Mouse (Mus musculus) small intestine, adult 2 months (tissue): ENCODE results near the gene Pygo1.

Experiments
- CTCF ChIP-seq: fragments of 200-500 bp; IDR thresholded peaks from 2 replicates; pipeline ENCODE4 v1.5.1; 2012; ENCODE audit warnings: low read depth, mild to moderate bottlenecking, control low read depth, inconsistent platforms, low read length, moderate library complexity, mixed read lengths; ENCODE audit not compliant: insufficient replicate concordance, insufficient read length; ENCODE audit errors: extremely low read depth
- POLR2A ChIP-seq: fragments of 200-500 bp; IDR thresholded peaks from 2 replicates; pipeline ENCODE4 v1.6.1; 2012; ENCODE audit warnings: low read depth, mild to moderate bottlenecking, control low read depth, inconsistent platforms, low read length, moderate library complexity

GRCm38 (mm10) chr9:72996167-72996566 is 70.7 kb downstream of the Pygo1 start:
- TF ChIP-seq CTCF (no peak), POLR2A (no peak)
